8 mouse cellular contexts compared by ENCODE assay signal in the genomic region with DNA sequence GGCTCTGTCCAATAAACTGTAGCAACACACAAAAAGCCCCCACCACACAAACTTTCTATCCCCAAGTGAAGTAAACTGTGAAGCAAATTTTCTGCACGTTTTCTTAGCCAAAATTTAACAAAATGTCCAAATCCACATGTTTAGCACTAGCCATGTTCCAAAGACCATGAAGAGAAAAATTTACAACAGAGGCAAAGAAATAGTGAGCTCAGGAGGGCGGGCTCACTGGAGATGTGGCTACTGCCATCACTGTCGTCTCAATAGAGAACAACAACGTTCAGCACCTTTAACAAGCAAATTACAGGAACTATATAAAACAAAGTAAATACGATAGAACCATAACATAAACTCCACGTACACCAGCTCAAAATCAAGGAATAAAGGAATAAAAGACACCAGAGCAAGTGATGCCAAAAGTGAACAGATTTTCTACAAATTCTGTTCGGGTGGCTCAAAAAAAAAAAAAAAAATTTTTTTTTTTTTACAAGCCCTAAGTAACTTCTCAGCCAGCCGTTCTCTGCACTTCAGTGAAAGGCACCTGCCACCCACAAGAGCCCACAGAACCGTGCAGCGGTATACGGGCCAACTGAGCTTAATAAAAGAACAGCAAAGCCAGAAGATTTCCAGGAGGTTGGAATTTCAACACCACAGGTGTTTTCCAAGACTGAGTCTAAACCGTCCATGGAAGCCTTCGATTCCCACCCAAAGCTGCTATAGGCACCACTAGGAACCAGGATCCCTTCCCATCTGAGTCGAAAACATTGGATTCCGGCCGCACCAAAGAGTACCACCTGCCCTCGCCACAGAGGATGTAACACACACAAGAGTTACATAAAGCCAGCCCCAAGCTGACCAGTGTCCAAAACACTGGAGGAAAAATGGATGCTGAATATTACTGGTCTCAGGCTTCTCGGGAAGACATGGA. TPM values are rescaled to one million over a fixed set of nuclear protein-coding genes. Genes with fewer than 3 reads are reported as not detected.
DNase-seq lines count a peak whose midpoint lies in the region; ATAC-seq and TF ChIP-seq lines count a peak whose summit lies in the region.

No protein-coding gene starts in this region.

- 0 out of 2 replicates have a peak overlapping the region, but pooled peaks have one; percentile 29 for H3K27ac ChIP-seq in ES-Bruce4 (ENCODE audit: insufficient read depth, low read length)
- peak overlapping the region; percentile 100 for H3K27ac ChIP-seq in forebrain, embryonic 15.5 days (replicated peaks)
- H3K27ac ChIP-seq in limb, embryonic 12.5 days: no peak overlapping the region
- peak overlapping the region; percentile 9; the same call in 1 of the 2 replicates for H3K27ac ChIP-seq in olfactory bulb, adult 2 months (ENCODE audit: insufficient read depth, low read depth, low read length)

- DNase-seq in A20 (ENCODE audit: low read depth, low spot score): peak; percentile 57
- no peak for DNase-seq in spleen, postnatal 4 days (ENCODE audit: low spot score in 2 of 2)
- no peak for DNase-seq in embryo, embryonic 11 days
- DNase-seq in gastrocnemius, adult 18-20 months (ENCODE audit: low spot score): no peak

- H3K4me3 ChIP-seq in ES-Bruce4 (ENCODE audit: low read depth, low read length): peak overlapping the region; percentile 76
- peak overlapping the region; percentile 73 for H3K4me3 ChIP-seq in forebrain, embryonic 15.5 days
- peak overlapping the region; percentile 89 for H3K4me3 ChIP-seq in limb, embryonic 12.5 days (replicated peaks)
- peak overlapping the region; percentile 68 for H3K4me3 ChIP-seq in olfactory bulb, adult 2 months (ENCODE audit: insufficient read depth, low read depth, low read length)

- no peak for TF ChIP-seq POLR2A in ES-Bruce4 (IDR thresholded peaks at IDR 0.05; ENCODE audit: insufficient read depth, low read length)
- TF ChIP-seq POLR2A in olfactory bulb, adult 2 months (IDR thresholded peaks at IDR 0.05; ENCODE audit: insufficient read depth, low read depth, low read length): no peak

- peaks cover 6% of the 10 kb centered on the region for H3K4me1 ChIP-seq in ES-Bruce4 (ENCODE audit: control insufficient read depth, insufficient read depth, low read length)
- peaks cover 48% of the 10 kb centered on the region for H3K4me1 ChIP-seq in forebrain, embryonic 15.5 days
- H3K4me1 ChIP-seq in limb, embryonic 12.5 days (replicated peaks): peaks cover 33% of the 10 kb centered on the region
- H3K4me1 ChIP-seq in olfactory bulb, adult 2 months (ENCODE audit: control insufficient read depth, insufficient read depth, low read length): peaks cover 13% of the 10 kb centered on the region

- no peaks in the 10 kb centered on the region for H3K36me3 ChIP-seq in ES-Bruce4 (ENCODE audit: control insufficient read depth, insufficient read depth, low read length, poor library complexity, severe bottlenecking)
- no peaks in the 10 kb centered on the region for H3K36me3 ChIP-seq in forebrain, embryonic 15.5 days
- H3K36me3 ChIP-seq in limb, embryonic 12.5 days: no peaks in the 10 kb centered on the region

- no peaks in the 10 kb centered on the region for H3K27me3 ChIP-seq in ES-Bruce4 (ENCODE audit: control insufficient read depth, insufficient read depth, low read length, poor library complexity, severe bottlenecking)
- no peaks in the 10 kb centered on the region for H3K27me3 ChIP-seq in forebrain, embryonic 15.5 days
- no peaks in the 10 kb centered on the region for H3K27me3 ChIP-seq in limb, embryonic 12.5 days

- peak overlapping the region; percentile 95 for H3K9ac ChIP-seq in ES-Bruce4 (ENCODE audit: low read depth, poor library complexity, severe bottlenecking)
- peak overlapping the region; percentile 100 for H3K9ac ChIP-seq in forebrain, embryonic 15.5 days (replicated peaks)
- H3K9ac ChIP-seq in limb, embryonic 12.5 days (replicated peaks): peak overlapping the region; percentile 97

- H3K4me2 ChIP-seq in forebrain, embryonic 15.5 days (replicated peaks): peak overlapping the region; percentile 84
- H3K4me2 ChIP-seq in limb, embryonic 12.5 days: peak overlapping the region; percentile 73

- TF ChIP-seq EP300 in ES-Bruce4 (IDR thresholded peaks at IDR 0.05; ENCODE audit: insufficient read depth, low read depth, low read length): no peak

- no peak for TF ChIP-seq CTCF in ES-Bruce4 (IDR thresholded peaks at IDR 0.05; ENCODE audit: low read depth, low read length)
- TF ChIP-seq CTCF in olfactory bulb, adult 2 months (IDR thresholded peaks at IDR 0.05; ENCODE audit: insufficient read depth, low read depth, low read length): no peak

- 7% methylated on average over 18 of the region's 18 CpGs for WGBS in forebrain, embryonic 15.5 days
- WGBS in limb, embryonic 12.5 days: 33% methylated on average over 18 of the region's 18 CpGs
- 17% methylated on average over 18 of the region's 18 CpGs for WGBS in olfactory bulb, adult 2 months

- H3K9me3 ChIP-seq in ES-Bruce4 (replicated peaks; ENCODE audit: control insufficient read depth, insufficient read depth, low read length, poor library complexity, severe bottlenecking): no peaks in the 10 kb centered on the region
- H3K9me3 ChIP-seq in forebrain, embryonic 15.5 days: no peaks in the 10 kb centered on the region
- H3K9me3 ChIP-seq in limb, embryonic 12.5 days: no peaks in the 10 kb centered on the region

- no peak for ATAC-seq in forebrain, embryonic 15.5 days (replicated peaks)
- no peak for ATAC-seq in limb, embryonic 12.5 days (ENCODE audit: insufficient number of reproducible peaks, insufficient read depth, low FRiP score, low TSS enrichment, low read depth)

RNA-seq across cellular contexts. Expression of gene Arhgap21, which starts 2.2 kb away (rescaled TPM):
- polyA plus RNA-seq in ES-Bruce4 (2011; ENCODE audit: insufficient read depth, insufficient read length, low read depth, missing spikeins): 154 and 159 TPM in 2 replicates
- 41.5 and 42.3 TPM in 2 replicates for polyA plus RNA-seq in forebrain, embryonic 15.5 days (2015; fragmentation: Nextera tagmentation; extraction: Ambion mirVana)
- polyA plus RNA-seq in limb, embryonic 12.5 days (2016; fragmentation: Nextera tagmentation; extraction: Ambion mirVana): 16.0 and 16.7 TPM in 2 replicates
- polyA plus RNA-seq in olfactory bulb, adult 2 months (2012; ENCODE audit: insufficient read depth, insufficient read length, low replicate concordance, missing spikeins): 558 TPM in 1 of 2 replicates, not detected in the other
- total RNA-seq in gastrocnemius, adult 18-20 months (2021): 10 to 100 TPM; 27.0 to 33.4 TPM
